Comparison of ENCODE assay signal across 25 mouse cellular contexts in genomic region chr8:123027786-123028185, GRCm38 (mm10). TPM values are rescaled to one million over a fixed set of nuclear protein-coding genes. Genes with fewer than 3 reads are reported as not detected.
DNase-seq lines count a peak whose midpoint lies in the region; ATAC-seq and TF ChIP-seq lines count a peak whose summit lies in the region.
"Had no signal": no experiment of that assay in that cellular context is flagged by ENCODE, and none has a peak within 500 bp of the region (broad histone marks: within the 10 kb centered on the region; RNA-seq: fewer than 3 reads in every experiment).

No protein-coding gene starts in this region.

- H3K4me1 ChIP-seq in MEL (ENCODE audit: control insufficient read depth in 1 of 2, insufficient read depth in 2 of 2, low read length in 2 of 2): peaks cover 13 to 15% of the 10 kb centered on the region in 2 experiments; a peak in 3 of 4 replicates
- H3K4me1 ChIP-seq in small intestine, adult 2 months (ENCODE audit: control insufficient read depth, insufficient read depth, insufficient read length, low read length): peaks cover 21% of the 10 kb centered on the region
- H3K4me1 ChIP-seq in midbrain, embryonic 14.5 days (ENCODE audit: control insufficient read depth, insufficient read depth, low read length): no peaks in the 10 kb centered on the region
- H3K4me1 ChIP-seq in heart, adult 2 months (ENCODE audit: control insufficient read depth, insufficient read depth, low read length): peaks cover 22% of the 10 kb centered on the region

- no peak for TF ChIP-seq RAD21 in MEL (IDR thresholded peaks at IDR 0.05; ENCODE audit: low read depth, low read length)

- no peak overlapping the region for H3K9ac ChIP-seq in MEL (ENCODE audit: control insufficient read depth, low read depth, low read length, poor library complexity, severe bottlenecking)
- H3K9ac ChIP-seq in midbrain, embryonic 14.5 days (replicated peaks; ENCODE audit: low read length): no peak overlapping the region
- no peak overlapping the region for H3K9ac ChIP-seq in heart, adult 2 months (ENCODE audit: low read depth, low read length)
- H3K9ac ChIP-seq: forebrain, postnatal 0 days; heart, embryonic 15.5 days; hindbrain, embryonic 13.5 days; liver, embryonic 13.5 days; neural tube, embryonic 15.5 days had no signal

- TF ChIP-seq CTCF in MEL (IDR thresholded peaks at IDR 0.05 in 2 of 3, conservative IDR thresholded peaks at IDR 0.05 in 1 of 3; ENCODE audit: control insufficient read depth in 1 of 3, insufficient read depth in 1 of 3, low read depth in 2 of 3, low read length in 3 of 3, poor library complexity in 1 of 3, severe bottlenecking in 1 of 3): no peak
- no peak for TF ChIP-seq CTCF in small intestine, adult 2 months (IDR thresholded peaks at IDR 0.05; ENCODE audit: extremely low read depth, insufficient read length, insufficient replicate concordance, low read depth, low read length)
- TF ChIP-seq CTCF in heart, adult 2 months (IDR thresholded peaks at IDR 0.05): no peak

- peaks cover 17 to 25% of the 10 kb centered on the region in 2 experiments for H3K36me3 ChIP-seq in MEL (ENCODE audit: control insufficient read depth in 1 of 2, insufficient read depth in 2 of 2, low read length in 2 of 2)
- no peaks in the 10 kb centered on the region for H3K36me3 ChIP-seq in small intestine, adult 2 months (ENCODE audit: control insufficient read depth, insufficient read depth, low read length)
- H3K36me3 ChIP-seq in midbrain, embryonic 14.5 days (ENCODE audit: control insufficient read depth, insufficient read depth, low read length): no peaks in the 10 kb centered on the region
- H3K36me3 ChIP-seq in heart, adult 2 months (ENCODE audit: control insufficient read depth, insufficient read depth, low read length): peaks cover 19% of the 10 kb centered on the region
- H3K36me3 ChIP-seq: heart, embryonic 15.5 days; hindbrain, embryonic 13.5 days; neural tube, embryonic 15.5 days had no signal

- no peak for TF ChIP-seq EP300 in MEL (IDR thresholded peaks at IDR 0.05; ENCODE audit: low read depth in 1 of 2, low read length in 2 of 2)
- TF ChIP-seq EP300 in heart, adult 2 months (IDR thresholded peaks at IDR 0.05; ENCODE audit: insufficient read depth, low read depth, low read length): no peak

- no peaks in the 10 kb centered on the region for H3K27me3 ChIP-seq in MEL (ENCODE audit: control insufficient read depth in 1 of 2, insufficient read depth in 2 of 2, low read length in 2 of 2)
- H3K27me3 ChIP-seq in small intestine, adult 2 months (ENCODE audit: control insufficient read depth, insufficient read depth, low read length): no peaks in the 10 kb centered on the region
- H3K27me3 ChIP-seq in midbrain, embryonic 14.5 days (ENCODE audit: control insufficient read depth, insufficient read depth, low read length): no peaks in the 10 kb centered on the region
- no peaks in the 10 kb centered on the region for H3K27me3 ChIP-seq in heart, adult 2 months (ENCODE audit: control insufficient read depth, insufficient read depth, low read length)
- H3K27me3 ChIP-seq: heart, embryonic 15.5 days; hindbrain, embryonic 13.5 days; liver, embryonic 13.5 days; neural tube, embryonic 15.5 days; Patski had no signal

- H3K9me3 ChIP-seq in MEL (replicated peaks; ENCODE audit: insufficient read depth, low read length): no peaks in the 10 kb centered on the region
- no peaks in the 10 kb centered on the region for H3K9me3 ChIP-seq in midbrain, embryonic 14.5 days (ENCODE audit: control insufficient read depth, low read length)
- H3K9me3 ChIP-seq: embryonic facial prominence, embryonic 10.5 days; heart, embryonic 15.5 days; hindbrain, embryonic 13.5 days; liver, embryonic 13.5 days; neural tube, embryonic 15.5 days had no signal

- H3K27ac ChIP-seq in MEL (ENCODE audit: control insufficient read depth, low read depth, low read length): no peak overlapping the region
- H3K27ac ChIP-seq in small intestine, adult 2 months (ENCODE audit: insufficient read depth, low read depth, low read length): peak overlapping the region; percentile 44; the same call in 1 of the 2 replicates
- H3K27ac ChIP-seq in midbrain, embryonic 14.5 days (replicated peaks; ENCODE audit: low read depth, low read length): no peak overlapping the region
- H3K27ac ChIP-seq in heart, adult 2 months: no peak overlapping the region
- H3K27ac ChIP-seq: embryonic facial prominence, embryonic 10.5 days; heart, embryonic 15.5 days; hindbrain, embryonic 13.5 days; left cerebral cortex, adult 2 months; liver, embryonic 13.5 days; neural tube, embryonic 15.5 days had no signal

- WGBS in small intestine, adult 2 months: 80% methylated on average over 8 of the region's 8 CpGs
- WGBS in midbrain, embryonic 14.5 days: 90% methylated on average over 8 of the region's 8 CpGs
- WGBS in heart, adult 2 months: 76% methylated on average over 8 of the region's 8 CpGs

- H3K4me3 ChIP-seq in MEL (ENCODE audit: control insufficient read depth in 1 of 2, insufficient read depth in 1 of 2, low read depth in 2 of 2, low read length in 2 of 2): no peak overlapping the region
- no peak overlapping the region for H3K4me3 ChIP-seq in small intestine, adult 2 months (ENCODE audit: low read depth, low read length)
- no peak overlapping the region for H3K4me3 ChIP-seq in midbrain, embryonic 14.5 days (replicated peaks; ENCODE audit: low read depth, low read length)
- no peak overlapping the region for H3K4me3 ChIP-seq in heart, adult 2 months
- H3K4me3 ChIP-seq: embryonic facial prominence, embryonic 10.5 days; heart, embryonic 15.5 days; hindbrain, embryonic 13.5 days; left cerebral cortex, adult 2 months; liver, embryonic 13.5 days; neural tube, embryonic 15.5 days had no signal

- H3K4me2 ChIP-seq in midbrain, embryonic 14.5 days (ENCODE audit: low read length): no peak overlapping the region
- H3K4me2 ChIP-seq: heart, embryonic 15.5 days; hindbrain, embryonic 13.5 days; liver, embryonic 13.5 days; neural tube, embryonic 15.5 days had no signal

- peaks cover 90% of the 10 kb centered on the region for H3K79me2 ChIP-seq in MEL (ENCODE audit: control insufficient read depth, insufficient read depth, low read length, poor library complexity)
- peaks cover 19% of the 10 kb centered on the region for H3K79me2 ChIP-seq in heart, adult 2 months (replicated peaks; ENCODE audit: control insufficient read depth, insufficient read depth, low read length)

- ATAC-seq in granulocyte monocyte progenitor cell, adult 5-6 weeks (replicated peaks; ENCODE audit: poor library complexity, severe bottlenecking): peak; percentile 34; the same call in 1 of the 2 replicates
- no peak for ATAC-seq in midbrain, embryonic 14.5 days (ENCODE audit: low FRiP score, low TSS enrichment)
- ATAC-seq: forebrain, postnatal 0 days; midbrain, embryonic 16.5 days; Patski had no signal

- peak; percentile 75 for DNase-seq in CD4-positive helper T cell, adult 2 months (ENCODE audit: low read depth, low spot score)
- DNase-seq in MEL (ENCODE audit: low read depth, low spot score): no peak
- DNase-seq in midbrain, embryonic 14.5 days: no peak
- DNase-seq in adrenal gland, adult 18-20 months (ENCODE audit: low spot score in 2 of 2): no peak
- DNase-seq in heart, adult 2 months: no peak
- DNase-seq: adrenal gland, adult 8-10 months; cerebellum, postnatal 10 days; forebrain, postnatal 0 days; gastrocnemius, postnatal 36 days; heart, postnatal 36 days; kidney, adult 2 months; kidney, postnatal 10 days; liver, embryonic 13.5 days; lung, adult 2 months; lung, postnatal 4 days; thymus, postnatal 4 days had no signal

- TF ChIP-seq POLR2A in MEL (IDR thresholded peaks at IDR 0.05; ENCODE audit: control insufficient read depth in 1 of 2, insufficient read depth in 1 of 2, low read depth in 1 of 2, low read length in 2 of 2, poor library complexity in 1 of 2): no peak
- TF ChIP-seq POLR2A in small intestine, adult 2 months (IDR thresholded peaks at IDR 0.05; ENCODE audit: low read depth, low read length): no peak
- TF ChIP-seq POLR2A in heart, adult 2 months (IDR thresholded peaks at IDR 0.05; ENCODE audit: insufficient read depth, low read depth, low read length): no peak

- intact Hi-C loops in heart, adult 2 months (cut with DNase I): no loop called here

TF ChIP-seq in MEL, 35 proteins besides CTCF, POLR2A, EP300 and RAD21:
- no peak for TF ChIP-seq POLR2AphosphoS2 (IDR thresholded peaks at IDR 0.05; ENCODE audit: low read length)
- no peak for TF ChIP-seq ETS1 (IDR thresholded peaks at IDR 0.05; ENCODE audit: low read depth, low read length)
- no peak for TF ChIP-seq CHD2 (IDR thresholded peaks at IDR 0.05; ENCODE audit: low read length)
- no peak for TF ChIP-seq CHD1 (IDR thresholded peaks at IDR 0.05; ENCODE audit: low read depth, low read length)
- TF ChIP-seq TBP (IDR thresholded peaks at IDR 0.05; ENCODE audit: low read depth, low read length): no peak
- no peak for TF ChIP-seq TAL1 (IDR thresholded peaks at IDR 0.05; ENCODE audit: low read length)
- TF ChIP-seq GATA1 (IDR thresholded peaks at IDR 0.05; ENCODE audit: low read depth, low read length): 0 out of 2 replicates have a peak, but pooled peaks have one; percentile 14

RNA-seq across cellular contexts. Expression of gene Ankrd11, which starts 14.3 kb away (rescaled TPM):
- 49.2 and 57.8 TPM in 2 replicates for total RNA-seq in MEL (2012; rRNA removed)
- 100 to 1,000 TPM in 1 of 2 experiments, 10 to 100 TPM in 1; 87.7 to 235 TPM for polyA plus RNA-seq in MEL (2012; ENCODE audit: insufficient read depth in 1 of 2, insufficient read length in 2 of 2, low read depth in 1 of 2, low replicate concordance in 2 of 2, missing spikeins in 1 of 2)
- 86.3 and 104 TPM in 2 replicates for total RNA-seq in granulocyte monocyte progenitor cell, adult 5-6 weeks (2014; fragmentation: Nextera tagmentation)
- total RNA-seq in granulocyte monocyte progenitor cell, adult 5-6 weeks (2017): 63.3 and 63.9 TPM in 2 replicates
- polyA plus RNA-seq in small intestine, adult 2 months (2012; rRNA removed): 23.9 and 79.9 TPM in 2 replicates
- 42.4 and 46.2 TPM in 2 replicates for polyA plus RNA-seq in midbrain, embryonic 14.5 days (2014; fragmentation: Nextera tagmentation; extraction: Ambion mirVana)
- 10 to 100 TPM; 69.1 to 93.7 TPM for total RNA-seq in adrenal gland, adult 18-20 months (2021)
- 10 to 100 TPM; 68.0 to 76.3 TPM for total RNA-seq in heart, adult 2 months (2021)
- polyA plus RNA-seq in heart, adult 2 months (2012; rRNA removed): 34.4 and 48.3 TPM in 2 replicates

RNA-seq across cellular contexts. Expression of gene Spg7, which starts 35.0 kb away (rescaled TPM):
- 28.9 and 32.0 TPM in 2 replicates for total RNA-seq in MEL (2012; rRNA removed)
- 10 to 100 TPM in 1 of 2 experiments, not detected in 1; 36.0 TPM for polyA plus RNA-seq in MEL (2012; ENCODE audit: insufficient read depth in 1 of 2, insufficient read length in 2 of 2, low read depth in 1 of 2, low replicate concordance in 2 of 2, missing spikeins in 1 of 2)
- 29.5 and 40.3 TPM in 2 replicates for total RNA-seq in granulocyte monocyte progenitor cell, adult 5-6 weeks (2014; fragmentation: Nextera tagmentation)
- total RNA-seq in granulocyte monocyte progenitor cell, adult 5-6 weeks (2017): 47.3 and 65.5 TPM in 2 replicates
- 54.1 and 132 TPM in 2 replicates for polyA plus RNA-seq in small intestine, adult 2 months (2012; rRNA removed)
- 42.0 and 43.6 TPM in 2 replicates for polyA plus RNA-seq in midbrain, embryonic 14.5 days (2014; fragmentation: Nextera tagmentation; extraction: Ambion mirVana)
- 10 to 100 TPM; 86.9 to 88.3 TPM for total RNA-seq in adrenal gland, adult 18-20 months (2021)
- 10 to 100 TPM; 74.4 to 88.2 TPM for total RNA-seq in heart, adult 2 months (2021)
- 95.9 and 113 TPM in 2 replicates for polyA plus RNA-seq in heart, adult 2 months (2012; rRNA removed)
